Mouse (Mus musculus): ENCODE measurements around the gene G2e3. TPM values are rescaled to one million over a fixed set of nuclear protein-coding genes. Genes with fewer than 3 reads are reported as not detected.

G2e3 gene
- polyA plus RNA-seq, 1 experiment from 2014 or later = 40.7 TPM

- Histone ChIP-seq H3K27me3 (no peaks in the 10 kb centered on the region), H3K9me3 (no peaks in the 10 kb centered on the region)
Measured at GRCm38 (mm10) chr12:51399871-51400270, 52.0 kb downstream of the G2e3 start.

GRCm38 (mm10) chr12:51402060-51402698, 54.3 kb downstream of the G2e3 start:
- 79% methylated on average over 5 of the region's 5 CpGs for WGBS
- Histone ChIP-seq H3K36me3 (peaks cover 60% of the 10 kb centered on the region), H3K27me3 (no peaks in the 10 kb centered on the region)

More at GRCm38 (mm10) chr12:51399871-51400270, 52.0 kb downstream of the G2e3 start:
- no peak overlapping the region for H3K9ac ChIP-seq
- H3K27ac ChIP-seq = no peak overlapping the region
- H3K4me1 ChIP-seq = no peaks in the 10 kb centered on the region
- no peak overlapping the region for H3K4me3 ChIP-seq
- peaks cover 66% of the 10 kb centered on the region for H3K36me3 ChIP-seq
- 96% methylated on average over 6 of the region's 6 CpGs for WGBS
- H3K4me2 ChIP-seq (replicated peaks) = no peak overlapping the region
- no peak for ATAC-seq (ENCODE audit: low FRiP score, low read depth)

DNA sequence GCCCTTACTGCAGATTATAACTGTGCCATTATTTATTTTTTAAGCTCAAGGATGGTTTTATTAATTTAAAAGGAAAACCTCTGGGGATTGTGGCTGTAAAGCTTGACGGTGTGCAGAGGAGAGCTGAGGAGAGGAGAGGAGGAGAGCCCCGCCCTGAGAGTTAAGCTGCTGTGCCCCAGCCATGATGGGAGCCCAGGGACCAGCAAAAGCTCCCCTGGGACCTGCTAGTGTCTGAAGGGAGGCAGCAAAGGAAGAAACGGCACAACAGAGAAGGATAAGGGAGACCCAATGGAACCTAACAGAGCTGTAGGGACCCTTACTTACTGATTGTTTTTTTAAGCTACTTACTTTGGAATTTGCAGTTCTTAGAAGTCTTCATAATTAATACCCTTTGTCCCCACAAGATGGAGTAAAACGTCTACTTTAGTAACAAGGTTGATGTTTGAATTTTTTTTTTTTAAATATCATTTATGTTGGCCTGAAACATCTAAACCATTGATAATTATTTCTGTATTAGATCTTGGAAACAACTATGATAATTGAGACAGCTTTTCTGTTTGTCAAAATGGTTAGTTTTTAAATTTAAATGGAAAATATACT, 56.2 kb downstream of the G2e3 start:
- 61% methylated on average over 4 of the region's 4 CpGs for WGBS
- Histone ChIP-seq H3K36me3 (peaks cover 67% of the 10 kb centered on the region), H3K4me1 (no peaks in the 10 kb centered on the region), H3K9ac (no peak overlapping the region), H3K27ac (no peak overlapping the region), H3K4me3 (no peak overlapping the region), H3K9me3 (no peaks in the 10 kb centered on the region), H3K4me2 (replicated peaks) (no peak overlapping the region), H3K27me3 (no peaks in the 10 kb centered on the region)
- ATAC-seq (ENCODE audit: low FRiP score, low read depth) = no peak

More at GRCm38 (mm10) chr12:51402060-51402698, 54.3 kb downstream of the G2e3 start:
- H3K4me3 ChIP-seq = no peak overlapping the region
- no peaks in the 10 kb centered on the region for H3K9me3 ChIP-seq
- no peaks in the 10 kb centered on the region for H3K4me1 ChIP-seq
- H3K9ac ChIP-seq = no peak overlapping the region
- no peak overlapping the region for H3K27ac ChIP-seq
- no peak for ATAC-seq (ENCODE audit: low FRiP score, low read depth)
- H3K4me2 ChIP-seq (replicated peaks) = no peak overlapping the region

DNA sequence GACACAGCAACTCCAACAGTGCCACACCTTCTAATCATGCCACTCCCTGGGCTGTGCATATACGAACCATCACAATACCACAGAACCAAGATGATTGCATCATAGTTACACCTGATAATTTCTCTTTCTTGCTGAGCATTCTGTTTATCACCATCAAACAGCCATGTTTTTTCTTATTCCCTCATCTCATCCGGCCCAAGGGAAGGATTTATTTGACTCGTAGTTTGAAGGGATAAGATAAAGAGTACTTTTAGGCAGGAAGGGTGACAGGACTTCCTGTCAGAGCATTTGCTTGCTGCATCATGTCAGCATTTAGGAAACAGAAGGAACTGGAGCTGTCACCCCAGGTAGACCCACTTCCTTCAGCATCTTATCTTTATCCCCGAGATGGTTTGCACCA, 63.5 kb downstream of the G2e3 start:
- Histone ChIP-seq H3K27me3 (no peaks in the 10 kb centered on the region), H3K9ac (no peak overlapping the region)
- 89% methylated on average over 4 of the region's 4 CpGs for WGBS

More for the DNA sequence above, 63.5 kb downstream of the G2e3 start:
- ATAC-seq (ENCODE audit: low FRiP score, low read depth) = no peak
- no peak overlapping the region for H3K4me3 ChIP-seq
- no peaks in the 10 kb centered on the region for H3K4me1 ChIP-seq
- H3K4me2 ChIP-seq (replicated peaks) = no peak overlapping the region
- no peaks in the 10 kb centered on the region for H3K9me3 ChIP-seq
- no peak overlapping the region for H3K27ac ChIP-seq
- peaks cover 66% of the 10 kb centered on the region for H3K36me3 ChIP-seq

Other genes starting within 250 kb of the G2e3 start
- 96.7 and 102 TPM in 2 replicates for gene Scfd1, start 29.4 kb downstream of the G2e3 start, polyA plus RNA-seq (2015; fragmentation: Nextera tagmentation; extraction: Ambion mirVana)
- gene Coch, start 245.3 kb downstream of the G2e3 start, polyA plus RNA-seq (2015; fragmentation: Nextera tagmentation; extraction: Ambion mirVana) = 3.4 and 4.5 TPM in 2 replicates